Mouse (Mus musculus): ENCODE data around the gene Rhobtb1.

Gene Rhobtb1

DNA sequence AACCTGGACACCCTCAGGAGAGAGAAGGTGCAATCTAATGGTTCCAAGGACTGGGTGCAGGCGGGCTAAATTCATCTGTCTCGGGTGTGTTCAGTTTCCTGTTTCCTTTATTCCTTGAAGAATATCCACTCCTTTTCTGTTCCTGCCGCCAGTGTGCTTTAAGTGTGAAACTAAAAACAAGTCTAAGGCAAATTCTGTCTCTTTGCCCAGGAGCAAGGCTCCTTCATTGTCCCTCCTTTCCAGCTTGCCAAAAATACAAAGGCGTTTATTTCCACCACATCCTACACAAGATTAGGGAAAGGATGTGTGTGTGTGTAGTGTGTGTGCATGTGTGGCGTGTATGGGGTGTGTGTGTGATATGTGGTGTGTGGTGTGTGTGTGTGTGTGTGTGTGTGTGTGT, 11.3 kb downstream of the Rhobtb1 start:
- in situ Hi-C loops (cut with MboI; ENCODE audit: low sequenced_read_pairs): no loop called here

DNA sequence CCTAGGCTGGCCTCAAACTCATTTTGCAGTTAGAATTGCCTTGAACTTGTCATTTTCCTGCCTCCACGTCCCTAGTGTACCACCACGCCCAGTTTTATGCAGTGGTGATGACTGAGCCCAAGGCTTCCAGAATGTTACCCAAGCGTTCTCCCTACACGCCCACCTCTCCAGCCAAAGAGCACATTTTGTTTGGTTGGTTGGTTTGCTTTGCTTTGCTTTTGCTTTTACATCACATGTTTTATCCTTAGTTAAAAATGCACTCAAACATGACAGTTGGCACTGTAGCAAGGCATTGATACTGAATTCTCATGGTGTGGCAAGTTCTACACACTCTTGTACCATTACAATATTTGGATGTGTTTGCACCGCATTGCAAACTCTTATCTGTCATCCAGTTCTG, 12.0 kb downstream of the Rhobtb1 start:
- in situ Hi-C loops (cut with MboI; ENCODE audit: low sequenced_read_pairs): no loop called here

DNA sequence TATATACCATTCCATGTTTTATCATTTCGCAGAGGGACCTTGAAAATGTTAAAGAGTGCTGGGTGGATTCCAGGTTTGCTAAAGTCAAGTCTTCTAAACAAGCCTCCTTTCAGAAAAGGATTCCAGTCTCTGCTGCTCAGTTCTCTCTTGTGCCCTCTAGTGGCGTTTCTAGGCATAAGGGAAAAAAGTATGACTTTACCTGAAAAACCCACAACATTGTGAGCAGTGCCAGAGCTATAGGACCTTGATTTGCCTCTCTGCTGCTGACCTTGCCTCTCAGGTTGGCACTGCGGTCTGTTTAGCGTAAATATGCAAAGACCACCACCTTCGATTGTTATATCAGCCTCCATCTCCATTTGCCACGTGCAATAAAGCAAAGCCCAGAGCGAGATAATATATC, 13.9 kb downstream of the Rhobtb1 start:
- in situ Hi-C loops (cut with MboI; ENCODE audit: low sequenced_read_pairs): no loop called here

GRCm38 (mm10) chr10:69165847-69166246, 14.6 kb downstream of the Rhobtb1 start:
- in situ Hi-C loops (cut with MboI; ENCODE audit: low sequenced_read_pairs): no loop called here

DNA sequence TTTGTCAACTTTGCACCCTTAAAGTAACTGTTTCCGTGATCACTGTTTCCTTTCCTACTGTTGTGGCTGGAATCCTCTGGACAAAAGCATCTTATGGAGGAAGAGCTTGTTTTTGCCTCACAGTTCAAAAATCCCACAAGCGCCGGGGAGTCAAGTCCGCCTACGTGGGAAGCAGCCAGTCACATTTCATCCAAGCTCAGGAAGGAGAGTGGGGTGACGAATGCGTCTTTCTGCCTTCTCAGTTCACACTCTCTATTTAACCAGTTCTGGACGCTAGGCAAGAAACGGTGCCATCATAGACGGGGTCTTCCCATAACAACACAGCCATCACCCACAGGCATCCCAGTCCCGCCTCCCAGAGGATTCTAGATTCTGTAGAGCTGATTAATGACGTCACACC, 15.3 kb downstream of the Rhobtb1 start:
- in situ Hi-C loops (cut with MboI; ENCODE audit: low sequenced_read_pairs): no loop called here

DNA sequence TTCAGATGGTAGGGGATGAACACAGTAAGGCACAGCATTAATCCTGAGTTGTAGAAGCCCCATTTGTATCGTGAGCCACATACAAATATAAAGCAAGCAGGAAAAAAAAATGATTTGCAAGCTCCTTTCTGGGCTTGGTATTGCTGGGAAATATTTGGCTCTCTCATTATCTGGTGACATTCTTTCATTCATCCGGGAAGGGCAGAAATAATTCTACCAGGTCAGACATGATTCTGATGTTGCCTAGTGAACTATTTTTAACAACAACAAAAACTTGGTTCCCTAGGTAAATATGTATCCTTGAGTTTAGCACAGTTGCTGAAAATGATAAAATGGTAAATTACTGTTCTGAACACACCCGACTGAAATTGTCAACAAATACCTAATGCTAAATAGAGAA, 21.2 kb downstream of the Rhobtb1 start:
- in situ Hi-C loops (cut with MboI; ENCODE audit: low sequenced_read_pairs): no loop called here

- in situ Hi-C loops (cut with MboI; ENCODE audit: low sequenced_read_pairs): no loop called here
Observed at GRCm38 (mm10) chr10:69176116-69176515, 24.9 kb downstream of the Rhobtb1 start.

DNA sequence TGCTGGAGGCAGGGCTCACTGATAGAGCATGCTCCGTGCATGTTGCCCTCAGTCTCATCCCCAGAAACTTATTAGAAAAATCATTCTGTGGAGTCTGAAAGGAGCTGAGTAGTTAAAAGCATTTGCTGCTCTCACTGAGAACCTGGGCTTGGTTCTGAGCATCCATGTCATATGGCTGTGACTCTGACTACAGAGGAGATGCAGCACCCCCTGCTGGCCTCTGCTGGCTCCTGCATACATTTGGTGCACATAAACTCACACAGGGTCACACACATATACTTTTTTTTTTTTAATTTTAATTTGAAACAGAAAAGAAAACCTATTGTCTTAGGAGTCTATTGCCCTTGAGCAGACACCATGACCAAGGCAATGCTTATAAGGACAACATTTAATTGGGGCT, 28.1 kb downstream of the Rhobtb1 start:
- in situ Hi-C loops (cut with MboI; ENCODE audit: low sequenced_read_pairs): no loop called here

DNA sequence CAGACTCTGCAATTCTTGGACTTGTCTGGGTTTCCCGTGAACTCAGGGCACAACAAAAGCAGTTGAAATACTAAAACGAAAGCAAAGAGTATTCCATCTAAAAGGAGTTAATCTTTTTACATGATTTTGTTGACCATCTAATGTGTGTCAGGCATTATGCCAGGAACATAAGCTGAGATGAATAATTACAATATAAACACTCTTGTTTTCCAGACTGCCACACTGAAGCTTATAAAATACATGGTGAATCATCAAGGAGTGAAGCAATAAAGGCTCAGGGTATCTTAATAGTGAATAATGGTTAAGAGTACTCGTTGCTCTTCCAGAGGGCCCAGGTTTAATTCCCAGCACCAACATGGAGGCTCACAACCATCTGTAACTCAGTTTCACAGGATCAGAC, 29.8 kb downstream of the Rhobtb1 start:
- in situ Hi-C loops (cut with MboI; ENCODE audit: low sequenced_read_pairs): loop anchor here (10.0 kb wide), 1 partner anchor 124 kb away; no protein-coding TSS in a partner anchor

GRCm38 (mm10) chr10:69184903-69185302, 33.7 kb downstream of the Rhobtb1 start:
- in situ Hi-C loops (cut with MboI; ENCODE audit: low sequenced_read_pairs): loop anchor here (10.0 kb wide), 1 partner anchor 120 kb away; no protein-coding TSS in a partner anchor

GRCm38 (mm10) chr10:69185431-69185830, 34.2 kb downstream of the Rhobtb1 start:
- in situ Hi-C loops (cut with MboI; ENCODE audit: low sequenced_read_pairs): loop anchor here (10.0 kb wide), 1 partner anchor 119 kb away; no protein-coding TSS in a partner anchor

- in situ Hi-C loops (cut with MboI; ENCODE audit: low sequenced_read_pairs): loop anchor here (10.0 kb wide), 1 partner anchor 119 kb away; no protein-coding TSS in a partner anchor
Observed at GRCm38 (mm10) chr10:69185894-69186893, 35.0 kb downstream of the Rhobtb1 start.

GRCm38 (mm10) chr10:69187773-69188443, 36.7 kb downstream of the Rhobtb1 start:
- in situ Hi-C loops (cut with MboI; ENCODE audit: low sequenced_read_pairs): loop anchor here (10.0 kb wide), 1 partner anchor 117 kb away; no protein-coding TSS in a partner anchor

DNA sequence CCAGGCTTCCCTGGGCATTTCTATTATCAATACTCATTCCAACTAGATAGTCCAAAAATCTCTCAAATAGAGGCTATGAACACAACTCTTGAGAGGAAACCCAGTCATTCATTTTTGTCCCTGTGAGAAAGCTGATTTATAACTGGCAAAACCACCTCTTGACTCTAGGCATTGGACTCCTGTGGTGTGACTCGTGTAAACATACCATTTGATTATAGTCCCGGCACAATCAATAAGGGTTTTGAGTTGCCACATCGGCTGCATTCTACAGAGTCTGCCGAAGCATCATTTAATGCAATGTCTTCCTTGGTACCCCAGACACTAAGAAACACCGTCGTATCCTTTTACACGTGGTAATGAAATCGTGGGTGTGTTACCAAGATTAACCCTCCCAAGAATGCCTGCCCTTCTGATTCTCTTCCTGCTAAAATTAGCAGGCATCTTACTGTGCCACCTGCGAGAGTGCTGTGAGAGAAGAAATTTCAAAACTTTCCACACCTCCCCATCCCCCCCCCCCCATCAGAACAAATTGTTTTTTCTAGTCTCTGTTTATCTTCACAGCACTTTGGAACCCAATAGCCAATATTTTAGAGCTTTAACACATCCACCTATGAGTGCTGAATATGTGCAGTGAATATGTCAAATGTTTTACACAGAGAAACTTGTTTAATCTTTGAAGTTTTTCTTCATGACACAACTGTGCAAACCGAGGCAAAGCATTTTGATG, 39.4 kb downstream of the Rhobtb1 start:
- in situ Hi-C loops (cut with MboI; ENCODE audit: low sequenced_read_pairs): no loop called here

GRCm38 (mm10) chr10:69192266-69192665, 41.0 kb downstream of the Rhobtb1 start:
- in situ Hi-C loops (cut with MboI; ENCODE audit: low sequenced_read_pairs): no loop called here

- in situ Hi-C loops (cut with MboI; ENCODE audit: low sequenced_read_pairs): no loop called here
Observed at GRCm38 (mm10) chr10:69193721-69194120, 42.5 kb downstream of the Rhobtb1 start.

DNA sequence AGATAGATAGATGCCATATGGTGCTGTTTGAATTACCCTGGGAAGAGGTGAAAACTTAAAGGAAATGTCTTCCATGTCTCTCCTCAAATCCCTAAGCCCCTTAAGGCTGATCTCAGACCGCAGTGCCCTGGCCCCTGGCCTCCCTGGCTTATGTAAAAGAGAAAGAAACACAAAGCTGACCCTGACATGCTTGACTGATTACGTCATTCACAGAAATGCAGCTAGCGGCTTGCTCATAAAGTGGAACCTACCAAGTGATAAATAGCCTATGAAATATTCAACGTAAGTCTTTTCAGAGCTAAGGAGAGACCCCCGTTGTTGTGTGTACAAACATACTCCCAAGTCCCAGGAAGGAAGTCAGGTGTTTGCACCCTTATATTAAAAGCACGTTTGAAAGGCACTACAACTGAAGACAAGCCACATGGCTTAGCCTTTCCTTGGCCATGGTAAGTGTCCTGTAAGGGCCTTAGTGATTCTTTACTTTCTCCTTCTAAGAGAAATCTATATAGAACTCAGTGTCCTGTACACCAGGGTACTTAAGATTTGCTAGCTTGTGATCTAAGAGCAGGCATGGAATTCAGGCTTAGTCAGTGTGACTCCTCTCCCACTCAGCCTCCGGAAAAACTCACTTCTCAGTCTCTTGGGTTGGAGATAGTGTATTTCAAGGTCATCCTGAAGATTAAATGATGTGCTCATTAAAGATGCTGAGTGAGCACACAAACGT, 53.6 kb downstream of the Rhobtb1 start:
- in situ Hi-C loops (cut with MboI; ENCODE audit: low sequenced_read_pairs): no loop called here

- in situ Hi-C loops (cut with MboI; ENCODE audit: low sequenced_read_pairs): no loop called here
Observed at GRCm38 (mm10) chr10:69206081-69206480, 54.8 kb downstream of the Rhobtb1 start.

- in situ Hi-C loops (cut with MboI; ENCODE audit: low sequenced_read_pairs): no loop called here
Observed at GRCm38 (mm10) chr10:69207481-69207880, 56.2 kb downstream of the Rhobtb1 start.

- in situ Hi-C loops (cut with MboI; ENCODE audit: low sequenced_read_pairs): no loop called here
Observed at GRCm38 (mm10) chr10:69207981-69208630, 56.9 kb downstream of the Rhobtb1 start.
